Mouse (Mus musculus) hindbrain, embryonic 14.5 days (tissue): ENCODE data around the gene Fbxl15. TPM values are rescaled to one million over a fixed set of nuclear protein-coding genes. Genes with fewer than 3 reads are reported as not detected.

Experiments
- ATAC-seq: fragments of 200-750 bp; cut with Nextera tagmentation; 2 replicates; pipeline ENCODE4 v1.8.0; 2017; ENCODE audit warnings: moderate number of reproducible peaks, mild to moderate bottlenecking, moderate TSS enrichment, moderate library complexity; ENCODE audit not compliant: low FRiP score
- DNase-seq: peaks from one replicate; pipeline ENCODE4 v3.0.0-alpha.2; 2015; ENCODE audit warnings: low spot score
- H3K27ac ChIP-seq: fragments of 300-500 bp; sonication (generic); 2 replicates; pipeline ENCODE4 v1.5.1; 2014; ENCODE audit warnings: mild to moderate bottlenecking, moderate library complexity
- H3K27me3 ChIP-seq: fragments of 300-500 bp; sonication (generic); 2 replicates; pipeline ENCODE4 v1.6.1; 2014; ENCODE audit warnings: mild to moderate bottlenecking, low read length, mixed read lengths; ENCODE audit not compliant: control insufficient read depth, insufficient read depth
- H3K36me3 ChIP-seq: fragments of 300-500 bp; sonication (generic); replicated peaks from 2 replicates; pipeline ENCODE4 v1.6.1; 2014; ENCODE audit not compliant: control insufficient read depth, insufficient read depth
- H3K4me1 ChIP-seq: fragments of 300-500 bp; sonication (generic); replicated peaks from 2 replicates; pipeline ENCODE4 v1.6.1; 2014; ENCODE audit warnings: antibody characterized with exemption, low read length, mixed read lengths; ENCODE audit not compliant: control insufficient read depth, insufficient read depth
- H3K4me2 ChIP-seq: fragments of 300-500 bp; sonication (generic); replicated peaks from 2 replicates; pipeline ENCODE4 v1.6.1; 2014; ENCODE audit warnings: mild to moderate bottlenecking, moderate library complexity
- H3K4me3 ChIP-seq: fragments of 300-500 bp; sonication (generic); replicated peaks from 2 replicates; pipeline ENCODE4 v1.5.1; 2014; ENCODE audit warnings: mild to moderate bottlenecking, low read length
- H3K9ac ChIP-seq: fragments of 300-500 bp; sonication (generic); 2 replicates; pipeline ENCODE4 v1.6.1; 2014
- H3K9me3 ChIP-seq: fragments of 300-500 bp; sonication (generic); 2 replicates; pipeline ENCODE4 v1.6.1; 2016; ENCODE audit warnings: low read length; ENCODE audit not compliant: control insufficient read depth
- WGBS: fragments of 180-500 bp; shearing (Covaris S2); extraction: QIAGEN DNeasy Blood & Tissue Kit; methylation state at CpG from one replicate; pipeline ENCODE4 v1.1.7; 2014; 5-methylcytosine and 5-hydroxymethylcytosine counted together
- polyA plus RNA-seq: library from polyadenylated mRNA; unstranded; fragments of >200 nt; fragmentation: Nextera tagmentation; extraction: Ambion mirVana; gene quantifications from 2 replicates; pipeline ENCODE4 v1.2.1, GENCODE M21; 2014

The Fbxl15 gene
- polyA plus RNA-seq, 1 experiment from 2014 or later = 45.5 TPM

- H3K4me2 ChIP-seq = no peak overlapping the region
- peaks cover 53% of the 10 kb centered on the region for H3K27me3 ChIP-seq
- peaks cover 33% of the 10 kb centered on the region for H3K4me1 ChIP-seq
- no peaks in the 10 kb centered on the region for H3K9me3 ChIP-seq
- no peak overlapping the region for H3K9ac ChIP-seq
- DNase-seq (no peak), ATAC-seq (no peak)
- H3K36me3 ChIP-seq = peaks cover 26% of the 10 kb centered on the region
- 14% methylated on average over 18 of the region's 18 CpGs for WGBS
- H3K27ac ChIP-seq = no peak overlapping the region
- H3K4me3 ChIP-seq = no peak overlapping the region
Measured at GRCm38 (mm10) chr19:46314151-46314601, 13.8 kb upstream of the Fbxl15 start.

- WGBS = 51% methylated on average over 14 of the region's 14 CpGs
- H3K27me3 ChIP-seq = peaks cover 62% of the 10 kb centered on the region
- DNase-seq = no peak
- H3K4me1 ChIP-seq = peaks cover 40% of the 10 kb centered on the region
- H3K4me2 ChIP-seq = peak overlapping the region; percentile 81; the same call in 1 of the 2 replicates
- no peaks in the 10 kb centered on the region for H3K9me3 ChIP-seq
- peaks cover 26% of the 10 kb centered on the region for H3K36me3 ChIP-seq
- no peak for ATAC-seq
- H3K27ac ChIP-seq = no peak overlapping the region
- no peak overlapping the region for H3K4me3 ChIP-seq
- no peak overlapping the region for H3K9ac ChIP-seq
Measured at GRCm38 (mm10) chr19:46314872-46315742, 12.9 kb upstream of the Fbxl15 start.

- Histone ChIP-seq H3K36me3 (peaks cover 26% of the 10 kb centered on the region), H3K9me3 (no peaks in the 10 kb centered on the region), H3K4me2 (peak overlapping the region; percentile 81), H3K27me3 (peaks cover 68% of the 10 kb centered on the region), H3K9ac (peak overlapping the region; percentile 83), H3K4me1 (peaks cover 45% of the 10 kb centered on the region), H3K4me3 (peak overlapping the region; percentile 57), H3K27ac (no peak overlapping the region)
- ATAC-seq (no peak), DNase-seq (no peak)
- 38% methylated on average over 12 of the region's 12 CpGs for WGBS
Measured at GRCm38 (mm10) chr19:46315752-46316610, 12.0 kb upstream of the Fbxl15 start.

GRCm38 (mm10) chr19:46316846-46317545 is 11.0 kb upstream of the Fbxl15 start:
- no peak for ATAC-seq
- Histone ChIP-seq H3K9me3 (no peaks in the 10 kb centered on the region), H3K4me3 (peak overlapping the region; percentile 57), H3K4me2 (peak overlapping the region; percentile 81), H3K36me3 (peaks cover 23% of the 10 kb centered on the region), H3K9ac (peak overlapping the region; percentile 83), H3K27ac (peak overlapping the region; percentile 62), H3K4me1 (peaks cover 55% of the 10 kb centered on the region), H3K27me3 (peaks cover 68% of the 10 kb centered on the region)
- 28% methylated on average over 15 of the region's 15 CpGs for WGBS
- no peak for DNase-seq

GRCm38 (mm10) chr19:46317546-46317885 is 10.5 kb upstream of the Fbxl15 start:
- Histone ChIP-seq H3K4me1 (peaks cover 61% of the 10 kb centered on the region), H3K4me2 (peak overlapping the region; percentile 81), H3K36me3 (peaks cover 18% of the 10 kb centered on the region), H3K9ac (peak overlapping the region; percentile 83), H3K27ac (peak overlapping the region; percentile 62), H3K4me3 (peak overlapping the region; percentile 57), H3K9me3 (no peaks in the 10 kb centered on the region), H3K27me3 (peaks cover 68% of the 10 kb centered on the region)
- peak; percentile 31 for DNase-seq
- under 1% methylated on average over 47 of the region's 48 CpGs for WGBS
- peak; percentile 33; the same call in 1 of the 2 replicates for ATAC-seq

GRCm38 (mm10) chr19:46318031-46318471 is 9.9 kb upstream of the Fbxl15 start:
- peak overlapping the region; percentile 57 for H3K4me3 ChIP-seq
- peak; percentile 36 for DNase-seq
- H3K9me3 ChIP-seq = no peaks in the 10 kb centered on the region
- peak overlapping the region; percentile 83 for H3K9ac ChIP-seq
- peaks cover 66% of the 10 kb centered on the region for H3K4me1 ChIP-seq
- WGBS = 5% methylated on average over 21 of the region's 42 CpGs
- H3K27ac ChIP-seq = peak overlapping the region; percentile 62
- peaks cover 68% of the 10 kb centered on the region for H3K27me3 ChIP-seq
- ATAC-seq = peak; percentile 22; the same call in 1 of the 2 replicates
- H3K36me3 ChIP-seq = peaks cover 14% of the 10 kb centered on the region
- H3K4me2 ChIP-seq = peak overlapping the region; percentile 81

- Histone ChIP-seq H3K4me2 (peak overlapping the region; percentile 81), H3K27me3 (peaks cover 63% of the 10 kb centered on the region), H3K9ac (peak overlapping the region; percentile 83), H3K9me3 (no peaks in the 10 kb centered on the region), H3K4me1 (peaks cover 68% of the 10 kb centered on the region), H3K27ac (peak overlapping the region; percentile 62), H3K36me3 (peaks cover 10% of the 10 kb centered on the region), H3K4me3 (peak overlapping the region; percentile 57)
- WGBS = 10% methylated on average over 16 of the region's 16 CpGs
- peak; percentile 73 for DNase-seq
- ATAC-seq = peak; percentile 16; the same call in 1 of the 2 replicates
Measured at GRCm38 (mm10) chr19:46318586-46319378, 9.2 kb upstream of the Fbxl15 start.

GRCm38 (mm10) chr19:46320076-46320785 is 7.8 kb upstream of the Fbxl15 start:
- DNase-seq (no peak), ATAC-seq (no peak)
- Histone ChIP-seq H3K27ac (no peak overlapping the region), H3K9me3 (no peaks in the 10 kb centered on the region), H3K4me3 (no peak overlapping the region), H3K4me2 (no peak overlapping the region), H3K27me3 (peaks cover 56% of the 10 kb centered on the region), H3K9ac (no peak overlapping the region; the same call in 1 of the 2 replicates), H3K4me1 (peaks cover 76% of the 10 kb centered on the region), H3K36me3 (0 out of 2 replicates have a peak, but pooled peaks cover 4% of the 10 kb centered on the region)
- WGBS = 84% methylated on average over 8 of the region's 8 CpGs
